Mouse (Mus musculus) heart, postnatal 14 days (tissue): ENCODE measurements around the gene Rbbp9. TPM values are rescaled to one million over a fixed set of nuclear protein-coding genes. Genes with fewer than 3 reads are reported as not detected.
"Not testable (repeated sequence)": the region's sequence is repeated elsewhere in the genome, so short reads cannot be mapped to it uniquely, and the experiment has no call there.

Experiments
- DNase-seq, 2 experiments: peaks; one replicate each; pipeline ENCODE4 v3.0.0; 2021 to 2022
- intact Hi-C: fragments of 180-260 bp; cut with DNase I; formaldehyde crosslinking; loops from one replicate; pipeline ENCODE4 v1.15.1; 2025
- long read RNA-seq, 2 experiments: library from polyadenylated mRNA; stranded (forward); transcript quantifications; one replicate each; pipeline ENCODE4 v2.0.0; 2021
- total RNA-seq, 2 experiments: library from RNA; stranded (reverse); gene quantifications; 2 replicates each; pipeline ENCODE4 v1.2.3; 2021

The Rbbp9 gene
- 10 to 100 TPM; 11.8 to 12.8 TPM for total RNA-seq
- long read RNA-seq, experiment 1, transcript Rbbp9-201 (5 exons, 2,170 nt): major isoform, 20 of 22 reads
- long read RNA-seq, experiment 1, partial matches to known transcripts: 0 of 22 reads
- long read RNA-seq, experiment 1, other reads (novel, unspliced or antisense): 2 of 22 reads
- long read RNA-seq, experiment 2, transcript Rbbp9-201 (5 exons, 2,170 nt): major isoform, 13 of 14 reads
- long read RNA-seq, experiment 2, partial matches to known transcripts: 0 of 14 reads
- long read RNA-seq, experiment 2, other reads (novel, unspliced or antisense): 1 of 14 reads

GRCm38 (mm10) chr2:144550529-144550928 lies at the start of gene Rbbp9:
Gene Rbbp9, minus strand, starts transcription at chr2:144550869.
- DNase-seq: peak; percentile 48 to 51
- intact Hi-C loops: no loop called here

GRCm38 (mm10) chr2:144599831-144600687 lies 49.4 kb upstream of the Rbbp9 start, which contains the start of gene Dtd1:
Gene Dtd1, plus strand, starts transcription at chr2:144599897.
- peak; percentile 90 for DNase-seq
- intact Hi-C loops: no loop called here

GRCm38 (mm10) chr2:144598006-144598405 lies 47.3 kb upstream of the Rbbp9 start:
- no peak for DNase-seq
- intact Hi-C loops: no loop called here

GRCm38 (mm10) chr2:144593951-144594651 lies 43.4 kb upstream of the Rbbp9 start, which contains the start of gene Smim26:
Gene Smim26, plus strand, starts transcription at chr2:144594054.
- intact Hi-C loops: no loop called here

GRCm38 (mm10) chr2:144593036-144593435 lies 42.4 kb upstream of the Rbbp9 start:
- intact Hi-C loops, DNase-seq: not testable (repeated sequence)

More at GRCm38 (mm10) chr2:144593951-144594651, 43.4 kb upstream of the Rbbp9 start, which contains the start of gene Smim26:
- peak; percentile 70 to 78 for DNase-seq

- DNase-seq: no peak
- intact Hi-C loops: no loop called here
Observed at GRCm38 (mm10) chr2:144588723-144589122, 38.1 kb upstream of the Rbbp9 start.

- intact Hi-C loops: no loop called here
Observed at GRCm38 (mm10) chr2:144555820-144556552, 5.3 kb upstream of the Rbbp9 start, which contains the start of gene Sec23b. Gene Sec23b, plus strand, starts transcription at chr2:144556229.

GRCm38 (mm10) chr2:144555286-144555819 lies 4.7 kb upstream of the Rbbp9 start:
- no peak for DNase-seq
- intact Hi-C loops: no loop called here

More at GRCm38 (mm10) chr2:144555820-144556552, 5.3 kb upstream of the Rbbp9 start, which contains the start of gene Sec23b:
- peak; percentile 92 to 97 for DNase-seq

- intact Hi-C loops: no loop called here
- no peak for DNase-seq
Observed at GRCm38 (mm10) chr2:144553905-144554304, 3.2 kb upstream of the Rbbp9 start.

GRCm38 (mm10) chr2:144547559-144547958 lies 3.1 kb downstream of the Rbbp9 start:
- intact Hi-C loops: loop anchor here (10.0 kb wide), 1 partner anchor 183 kb away; the partner anchor contains the start of genes Kat14 and Pet117
- no peak for DNase-seq

GRCm38 (mm10) chr2:144545481-144545880 lies 5.2 kb downstream of the Rbbp9 start:
- intact Hi-C loops: loop anchor here (10.0 kb wide), 1 partner anchor 181 kb away; the partner anchor contains the start of genes Kat14 and Pet117
- DNase-seq: no peak

GRCm38 (mm10) chr2:144545061-144545460 lies 5.6 kb downstream of the Rbbp9 start:
- intact Hi-C loops: loop anchor here (10.0 kb wide), 1 partner anchor 180 kb away; the partner anchor contains the start of genes Kat14 and Pet117
- DNase-seq: no peak

GRCm38 (mm10) chr2:144544630-144545029 lies 6.0 kb downstream of the Rbbp9 start:
- intact Hi-C loops: loop anchor here (10.0 kb wide), 1 partner anchor 180 kb away; the partner anchor contains the start of genes Kat14 and Pet117
- peak in 1 of 2 experiments; percentile 23 for DNase-seq

GRCm38 (mm10) chr2:144543670-144544069 lies 7.0 kb downstream of the Rbbp9 start:
- intact Hi-C loops: loop anchor here (10.0 kb wide), 1 partner anchor 179 kb away; the partner anchor contains the start of genes Kat14 and Pet117
- no peak for DNase-seq

GRCm38 (mm10) chr2:144541246-144541645 lies 9.4 kb downstream of the Rbbp9 start:
- DNase-seq: no peak
- intact Hi-C loops: loop anchor here (10.0 kb wide), 1 partner anchor 176 kb away; the partner anchor contains the start of genes Kat14 and Pet117

GRCm38 (mm10) chr2:144537123-144537522 lies 13.5 kb downstream of the Rbbp9 start:
- no peak for DNase-seq
- intact Hi-C loops: no loop called here

- no peak for DNase-seq
- intact Hi-C loops: no loop called here
Observed at GRCm38 (mm10) chr2:144527821-144528174, 22.9 kb downstream of the Rbbp9 start.

- intact Hi-C loops: no loop called here
Observed at GRCm38 (mm10) chr2:144526981-144527820, 23.5 kb downstream of the Rbbp9 start, which contains the start of the genes Dzank1 and Polr3f. Gene Dzank1, minus strand, starts transcription at chr2:144527414. Gene Polr3f, plus strand, starts transcription at chr2:144527718.

More at GRCm38 (mm10) chr2:144526981-144527820, 23.5 kb downstream of the Rbbp9 start, which contains the start of the genes Dzank1 and Polr3f:
- DNase-seq: peak; percentile 94 to 95
